Mouse (Mus musculus) cerebellum, postnatal 4 days (tissue): ENCODE measurements around the gene Nme9.

Source experiments
- DNase-seq, 2 experiments: peaks; one replicate each; pipeline ENCODE4 v3.0.0; 2022; ENCODE audit warnings: low spot score in 2 of 2, mixed read lengths in 1 of 2

The Nme9 gene

DNA sequence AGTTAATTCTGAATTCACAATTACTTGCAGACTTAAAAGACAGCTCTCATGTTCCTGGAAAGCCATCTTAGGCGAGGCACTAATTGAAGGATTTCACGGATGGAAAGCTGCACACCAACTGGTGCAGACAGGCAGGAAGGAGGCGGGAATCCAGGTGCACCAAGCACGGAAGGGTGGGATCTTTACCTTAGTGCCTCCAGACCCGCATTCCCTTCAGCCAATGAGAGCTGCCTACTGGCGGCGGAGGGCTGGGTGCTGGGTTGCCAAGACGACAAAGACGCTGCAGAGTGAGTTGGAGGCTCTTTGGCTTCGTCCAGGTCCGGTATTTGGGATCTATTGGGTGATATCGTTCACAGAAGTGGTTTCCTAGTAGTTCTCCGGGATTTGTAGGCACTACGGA is at the start of gene Nme9:
Gene Nme9, plus strand, starts transcription at position 315 of the 400 bp plus-strand sequence.
- DNase-seq: no peak

DNA sequence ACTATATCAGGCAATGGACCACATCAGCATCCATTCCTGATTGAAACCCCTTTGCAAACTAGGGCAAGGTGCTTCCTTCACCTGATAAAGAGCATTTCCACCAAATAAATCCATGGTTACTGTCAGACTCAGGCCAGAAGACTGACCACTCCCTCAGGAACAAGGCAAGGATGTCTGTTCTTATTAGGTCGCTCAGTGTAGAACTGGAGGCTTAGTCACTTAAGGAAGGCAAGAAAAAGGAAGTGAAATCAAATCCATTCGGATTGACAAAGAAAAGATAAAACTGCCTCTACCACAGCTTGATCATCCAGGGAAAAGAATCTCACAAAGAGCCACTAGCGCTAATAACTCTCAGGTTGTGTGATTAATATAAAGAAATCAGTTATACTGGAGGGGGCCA is 42.0 kb upstream of the Nme9 start:
- DNase-seq: no peak

- DNase-seq: no peak
Measured at GRCm38 (mm10) chr9:99411093-99411492, 40.2 kb upstream of the Nme9 start.

DNA sequence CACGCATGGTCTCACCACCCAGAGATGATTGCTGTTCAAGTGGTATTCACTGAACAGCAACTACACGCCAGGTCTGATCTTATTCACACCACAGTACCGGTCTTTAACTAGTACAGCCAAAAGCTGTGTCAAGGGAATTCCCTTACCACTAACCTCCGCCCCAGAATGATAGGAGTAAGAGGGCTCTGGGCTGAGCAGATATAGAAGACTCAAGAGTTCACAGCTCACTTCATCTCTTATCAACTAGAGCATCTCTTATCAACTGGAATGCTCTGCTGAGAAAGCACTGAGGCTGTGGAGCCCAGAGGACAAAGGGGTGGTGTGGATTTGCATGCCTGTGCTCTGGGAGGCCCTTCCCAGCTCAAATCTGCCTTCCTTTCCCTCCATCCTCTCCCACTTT is 39.5 kb upstream of the Nme9 start:
- DNase-seq: no peak

GRCm38 (mm10) chr9:99416809-99417208 is 34.5 kb upstream of the Nme9 start:
- no peak for DNase-seq

GRCm38 (mm10) chr9:99417288-99417846 is 33.9 kb upstream of the Nme9 start:
- no peak for DNase-seq

GRCm38 (mm10) chr9:99418377-99418776 is 32.9 kb upstream of the Nme9 start:
- DNase-seq: peak in 1 of 2 experiments; percentile 58

DNA sequence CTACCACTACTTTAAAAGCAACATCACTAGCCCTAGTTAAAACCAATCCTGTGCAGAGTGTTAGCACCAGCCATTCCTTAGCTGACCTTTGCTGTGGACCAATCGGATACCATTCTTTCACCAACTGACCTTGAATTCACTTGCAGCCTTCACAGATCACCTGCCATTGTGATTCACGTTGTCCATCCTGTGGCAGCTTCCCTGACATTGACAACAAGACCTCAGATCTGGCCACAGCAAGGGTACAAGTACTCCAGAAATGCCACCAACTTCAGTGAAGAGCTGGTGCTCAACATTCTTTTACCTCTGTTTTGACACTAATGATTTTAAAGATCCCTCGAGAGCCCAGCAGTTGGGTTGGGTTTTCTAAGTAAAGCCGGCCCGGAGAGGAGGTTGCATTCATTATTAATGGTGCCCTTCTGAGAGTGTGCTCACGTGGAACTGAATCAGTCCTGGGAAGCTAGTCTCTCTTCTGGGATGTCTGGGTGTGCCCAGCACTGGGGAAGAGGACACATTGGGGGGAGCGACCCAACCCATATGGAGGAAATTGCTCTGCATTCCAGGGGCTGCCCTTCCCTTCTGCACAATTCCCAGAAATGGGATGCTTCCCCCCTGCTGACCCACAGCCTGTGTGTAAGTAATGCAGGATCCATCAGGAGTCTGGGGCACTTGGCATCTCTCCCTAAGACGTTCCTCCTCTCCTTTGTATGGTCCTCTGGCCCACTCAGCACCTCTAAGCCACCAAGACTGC is 31.1 kb upstream of the Nme9 start:
- DNase-seq: no peak

DNA sequence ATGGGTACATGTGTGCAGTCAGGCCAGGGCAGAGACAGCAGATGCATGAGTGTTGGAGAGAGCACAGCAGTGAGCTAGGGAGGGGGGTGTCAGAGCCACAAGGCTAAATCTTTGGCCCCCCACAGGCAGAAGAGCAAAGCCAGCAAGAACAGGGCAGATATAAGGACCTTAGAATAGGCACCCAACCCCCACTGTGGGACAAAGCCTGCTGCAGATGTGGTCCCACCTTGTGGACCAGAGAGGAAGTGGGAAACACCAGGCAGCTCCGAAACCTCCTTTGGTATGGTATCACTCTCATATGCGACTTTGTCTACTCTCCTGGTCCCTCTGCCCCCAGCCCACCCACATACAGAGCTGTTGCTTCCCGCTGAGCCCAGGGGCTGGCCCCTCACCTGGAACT is 29.4 kb upstream of the Nme9 start:
- no peak for DNase-seq

DNA sequence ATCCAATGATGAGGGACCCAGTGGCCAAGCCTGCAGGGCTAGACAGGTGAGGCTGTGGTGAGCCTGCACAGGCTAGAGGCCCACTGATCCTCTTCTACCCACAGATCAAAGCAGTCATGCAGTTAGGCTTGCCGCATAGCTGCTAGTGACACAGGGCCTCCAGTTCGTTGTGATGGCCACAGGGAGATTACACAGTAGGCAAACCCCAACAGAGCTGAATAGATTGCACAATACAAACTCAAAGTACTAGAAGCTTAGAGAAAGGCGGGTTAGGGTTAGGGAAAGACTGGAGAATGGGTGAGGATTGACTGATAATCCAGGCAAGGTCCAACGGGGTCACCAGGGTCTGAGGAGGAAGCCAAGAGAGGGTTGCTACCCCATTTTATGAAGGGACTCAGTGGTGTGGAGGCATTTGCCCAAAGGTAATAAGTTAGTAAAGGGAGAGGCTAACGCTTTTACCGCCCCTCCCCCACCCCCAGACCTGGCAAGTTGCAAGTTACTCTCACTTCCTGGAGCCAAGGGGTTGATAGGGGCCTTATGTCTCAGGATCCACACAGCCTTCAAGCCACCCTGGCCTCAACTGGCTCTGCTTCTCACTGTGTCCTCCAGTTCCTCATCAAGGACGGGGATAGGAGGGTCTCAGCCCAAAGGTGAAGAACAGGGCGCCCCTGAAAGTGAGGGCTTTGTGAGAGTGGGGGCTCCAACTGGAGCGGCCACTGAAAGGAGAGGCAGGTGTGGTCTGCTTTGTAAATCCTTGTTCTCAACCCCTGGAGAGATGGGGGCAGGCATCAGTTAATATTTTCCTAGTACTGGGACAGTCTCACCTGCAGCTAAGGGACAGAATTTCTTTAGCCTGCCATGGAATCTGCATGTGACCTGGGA is 27.3 kb upstream of the Nme9 start:
- no peak for DNase-seq

GRCm38 (mm10) chr9:99424574-99424863 is 26.8 kb upstream of the Nme9 start:
- DNase-seq: no peak

DNA sequence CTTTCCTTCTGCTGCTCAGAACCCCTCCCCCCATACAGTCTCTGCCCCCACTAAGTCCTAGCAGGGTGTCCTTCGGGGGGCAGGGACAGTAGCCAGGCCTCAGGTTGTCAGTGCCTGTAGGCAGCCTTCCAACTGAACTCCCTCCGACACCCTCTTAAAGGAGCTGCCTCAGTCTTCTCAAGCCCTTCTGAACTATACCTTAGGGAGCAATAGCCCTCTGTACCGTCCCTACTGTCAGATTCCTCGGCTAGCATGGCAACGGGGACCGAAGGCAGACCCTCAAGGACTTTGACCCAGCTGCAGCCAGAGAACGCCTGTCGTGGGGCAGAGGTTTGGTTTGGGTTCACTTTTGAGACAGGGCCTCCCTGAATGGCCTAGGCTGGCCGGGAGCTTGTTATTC is 26.0 kb upstream of the Nme9 start:
- no peak for DNase-seq

- DNase-seq: no peak
Measured at GRCm38 (mm10) chr9:99428601-99429331, 22.5 kb upstream of the Nme9 start.

DNA sequence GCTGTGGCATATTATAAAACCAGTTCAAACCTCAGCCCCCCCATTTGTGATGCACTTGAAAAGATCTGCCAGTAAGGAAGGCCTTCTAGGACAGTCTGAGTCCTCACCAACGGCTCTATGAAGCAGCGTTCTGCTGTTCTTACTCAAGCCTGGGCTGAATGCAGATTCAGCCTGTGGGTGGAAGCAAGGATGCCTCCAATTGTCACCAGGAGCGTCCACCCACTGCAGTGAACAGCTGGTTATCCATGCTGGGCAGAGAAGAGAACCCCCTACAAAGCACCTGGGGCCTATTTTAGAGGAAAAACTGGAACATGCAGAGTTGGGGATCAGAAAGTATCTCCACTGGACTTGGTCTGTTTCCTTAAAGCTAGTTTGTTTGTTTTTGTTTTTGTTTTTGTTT is 21.4 kb upstream of the Nme9 start:
- no peak for DNase-seq

DNA sequence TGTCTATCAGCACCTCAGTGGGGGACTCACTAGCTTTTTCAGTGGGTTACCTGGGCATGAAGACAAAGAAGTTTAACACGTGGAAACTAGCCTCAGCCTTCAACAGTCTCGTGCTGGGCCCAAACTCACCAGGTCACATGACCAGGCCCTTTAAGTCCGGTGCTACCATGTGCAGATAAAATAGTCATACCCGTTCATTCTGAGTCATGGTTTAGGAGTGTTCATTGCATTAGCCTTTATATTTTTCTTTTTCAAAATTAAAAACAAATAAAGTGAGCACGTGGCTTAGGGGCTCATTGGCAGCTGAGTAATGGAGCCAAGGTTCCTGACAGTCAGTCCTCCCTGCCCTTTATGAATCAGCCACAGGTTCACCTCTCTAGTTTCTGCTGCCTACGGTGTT is 20.5 kb upstream of the Nme9 start:
- no peak for DNase-seq

DNA sequence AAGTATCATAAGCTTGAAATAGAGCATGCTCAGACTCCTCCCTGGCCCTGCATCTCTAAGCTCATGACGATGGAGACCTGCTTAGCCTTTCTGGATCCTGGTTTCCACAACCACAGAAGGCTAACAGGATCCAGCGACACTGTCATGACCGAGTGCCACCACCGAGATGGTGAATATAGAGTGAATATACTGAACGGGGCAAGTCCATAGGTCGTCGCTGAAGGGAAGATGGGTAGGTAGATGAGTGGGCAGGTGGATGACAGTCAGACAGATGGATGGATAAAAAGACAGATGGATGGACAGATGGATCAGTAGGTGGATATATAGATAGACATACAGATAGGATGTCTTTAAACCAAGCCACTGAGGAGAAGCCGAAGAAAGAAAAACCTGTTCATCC is 19.9 kb upstream of the Nme9 start:
- no peak for DNase-seq

- DNase-seq: no peak
Measured at GRCm38 (mm10) chr9:99431963-99432362, 19.3 kb upstream of the Nme9 start.

- no peak for DNase-seq
Measured at GRCm38 (mm10) chr9:99432478-99432877, 18.8 kb upstream of the Nme9 start.

- no peak for DNase-seq
Measured at GRCm38 (mm10) chr9:99434892-99435618, 16.2 kb upstream of the Nme9 start.

DNA sequence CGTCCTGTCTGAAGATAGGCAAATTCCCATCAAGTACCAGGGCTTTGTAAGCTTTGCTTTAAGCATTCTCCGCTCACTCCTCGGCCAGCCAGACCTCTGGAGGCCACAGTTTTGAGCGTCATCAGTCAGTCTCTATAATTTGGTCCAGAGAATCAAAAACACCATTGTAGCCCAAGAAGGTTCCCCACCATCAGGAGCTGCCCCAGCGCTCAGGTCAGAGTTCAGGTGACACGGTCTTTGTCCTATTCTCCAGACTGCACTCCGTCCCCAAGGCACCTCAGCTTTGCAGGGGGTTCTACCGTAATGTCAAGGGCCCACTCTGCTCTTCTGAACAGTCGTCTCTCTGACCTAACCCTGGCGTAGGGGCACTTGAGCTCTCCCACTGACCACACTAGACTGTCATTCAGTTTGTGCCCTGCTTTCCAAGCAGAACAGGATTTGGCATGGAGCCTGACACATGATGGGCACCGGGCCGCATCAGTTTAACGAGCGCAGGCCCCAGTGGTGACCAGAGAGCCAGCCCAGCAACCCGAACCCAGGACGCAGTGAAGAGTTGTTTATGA is 15.6 kb upstream of the Nme9 start:
- DNase-seq: peak in 1 of 2 experiments; percentile 73
